Mouse (Mus musculus) liver, adult 2 months (tissue): Measurements from ENCODE around the gene Ccdc57.

Experiments
- CTCF ChIP-seq: fragments of 200-500 bp; IDR thresholded peaks from 2 replicates; pipeline ENCODE4 v1.5.1; 2011; ENCODE audit warnings: low read depth, low read length, control low read depth
- POLR2A ChIP-seq: fragments of 200-500 bp; IDR thresholded peaks from 2 replicates; pipeline ENCODE4 v1.6.1; 2011; ENCODE audit warnings: low read length, control low read depth; ENCODE audit not compliant: insufficient read depth; ENCODE audit errors: extremely low read depth

GRCm38 (mm10) chr11:120871521-120871920 lies 61.2 kb downstream of the Ccdc57 start:
- TF ChIP-seq CTCF = no peak
- no peak for TF ChIP-seq POLR2A
